Mouse (Mus musculus) cortical plate, adult 2 months (tissue): Measurements from ENCODE around the gene Otx2. TPM values are rescaled to one million over a fixed set of nuclear protein-coding genes. Genes with fewer than 3 reads are reported as not detected.

Source experiments
- H3K27ac ChIP-seq: fragments of 200-500 bp; 2 replicates; pipeline ENCODE4 v1.5.1; 2012; ENCODE audit warnings: low read length, control low read depth, inconsistent platforms; ENCODE audit not compliant: insufficient read depth
- H3K4me1 ChIP-seq: fragments of 200-500 bp; 2 replicates; pipeline ENCODE4 v1.6.1; 2011; ENCODE audit warnings: low read length; ENCODE audit not compliant: control insufficient read depth, insufficient read depth
- H3K4me3 ChIP-seq: fragments of 200-500 bp; 2 replicates; pipeline ENCODE4 v1.5.1; 2011; ENCODE audit warnings: mild to moderate bottlenecking, low read length, control low read depth; ENCODE audit not compliant: insufficient read depth
- CTCF ChIP-seq: fragments of 200-500 bp; IDR thresholded peaks from 2 replicates; pipeline ENCODE4 v1.5.1; 2011; ENCODE audit warnings: mild to moderate bottlenecking, control low read depth, low read length; ENCODE audit not compliant: insufficient read depth; ENCODE audit errors: extremely low read depth
- POLR2A ChIP-seq: fragments of 200-500 bp; IDR thresholded peaks from 2 replicates; pipeline ENCODE4 v1.6.1; 2011; ENCODE audit warnings: mild to moderate bottlenecking, low read length, control low read depth; ENCODE audit not compliant: insufficient read depth; ENCODE audit errors: extremely low read depth
- polyA plus RNA-seq: library from polyadenylated mRNA; depleted of rRNA; stranded (reverse); fragments of >200 nt; gene quantifications from 2 replicates; pipeline ENCODE4 v1.2.3, GENCODE M21; 2012

The Otx2 gene
- polyA plus RNA-seq, 1 experiment = 0.44 TPM

DNA sequence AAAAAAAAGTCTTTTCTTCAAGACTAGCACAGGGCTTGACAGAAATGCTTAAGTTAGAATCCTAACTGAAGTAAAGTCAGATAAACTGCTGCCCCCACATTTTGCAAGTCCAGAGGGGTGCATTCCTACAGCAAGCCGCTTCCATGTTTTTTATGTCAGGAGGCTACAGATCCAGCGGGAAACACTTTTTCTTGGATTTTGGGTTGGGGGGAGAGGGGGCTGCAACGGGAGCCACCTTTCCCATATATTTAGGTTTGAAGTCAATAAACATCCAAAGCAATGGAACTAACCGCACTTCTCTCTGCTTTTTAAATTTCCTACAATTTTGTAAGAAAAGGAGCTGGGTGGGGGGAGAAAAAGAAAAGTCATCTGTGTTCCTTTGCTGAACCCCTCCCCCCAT lies 10.1 kb downstream of the Otx2 start:
- Histone ChIP-seq H3K4me3 (no peak overlapping the region), H3K4me1 (no peaks in the 10 kb centered on the region), H3K27ac (no peak overlapping the region)
- TF ChIP-seq POLR2A (no peak), CTCF (no peak)

DNA sequence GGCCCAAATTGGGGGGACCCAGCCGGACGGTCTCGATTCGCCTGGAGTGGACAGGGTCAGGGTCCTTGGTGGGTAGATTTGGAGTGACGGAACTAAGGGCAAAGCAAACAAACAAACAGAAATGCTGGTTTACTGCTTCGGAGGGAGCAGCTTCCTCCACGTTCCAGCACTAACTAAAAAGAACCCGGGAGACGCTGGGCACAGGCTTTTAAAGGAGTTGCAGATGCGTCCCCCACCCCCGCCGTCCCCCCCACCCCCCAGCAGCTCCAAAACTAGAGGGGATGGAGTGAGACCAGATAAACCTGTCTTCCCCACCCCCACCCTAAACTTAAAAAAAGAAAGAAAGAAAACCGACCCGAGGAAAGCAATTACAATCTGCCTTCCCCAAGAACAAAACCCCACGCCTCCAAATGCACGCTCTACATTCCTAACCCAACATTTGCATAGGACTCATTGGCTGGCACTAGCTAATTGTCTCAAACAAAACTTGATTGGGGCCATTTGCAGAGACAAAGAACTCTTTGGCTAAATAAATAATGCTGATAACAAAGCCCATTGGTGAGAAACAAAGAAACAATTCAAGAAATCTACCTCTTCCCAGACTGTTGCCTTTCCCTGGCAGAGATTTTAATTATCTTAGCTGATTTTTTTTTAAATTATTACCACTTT lies 10.9 kb downstream of the Otx2 start:
- H3K4me1 ChIP-seq = no peaks in the 10 kb centered on the region
- no peak overlapping the region for H3K4me3 ChIP-seq
- H3K27ac ChIP-seq = no peak overlapping the region
- TF ChIP-seq CTCF = no peak
- no peak for TF ChIP-seq POLR2A

DNA sequence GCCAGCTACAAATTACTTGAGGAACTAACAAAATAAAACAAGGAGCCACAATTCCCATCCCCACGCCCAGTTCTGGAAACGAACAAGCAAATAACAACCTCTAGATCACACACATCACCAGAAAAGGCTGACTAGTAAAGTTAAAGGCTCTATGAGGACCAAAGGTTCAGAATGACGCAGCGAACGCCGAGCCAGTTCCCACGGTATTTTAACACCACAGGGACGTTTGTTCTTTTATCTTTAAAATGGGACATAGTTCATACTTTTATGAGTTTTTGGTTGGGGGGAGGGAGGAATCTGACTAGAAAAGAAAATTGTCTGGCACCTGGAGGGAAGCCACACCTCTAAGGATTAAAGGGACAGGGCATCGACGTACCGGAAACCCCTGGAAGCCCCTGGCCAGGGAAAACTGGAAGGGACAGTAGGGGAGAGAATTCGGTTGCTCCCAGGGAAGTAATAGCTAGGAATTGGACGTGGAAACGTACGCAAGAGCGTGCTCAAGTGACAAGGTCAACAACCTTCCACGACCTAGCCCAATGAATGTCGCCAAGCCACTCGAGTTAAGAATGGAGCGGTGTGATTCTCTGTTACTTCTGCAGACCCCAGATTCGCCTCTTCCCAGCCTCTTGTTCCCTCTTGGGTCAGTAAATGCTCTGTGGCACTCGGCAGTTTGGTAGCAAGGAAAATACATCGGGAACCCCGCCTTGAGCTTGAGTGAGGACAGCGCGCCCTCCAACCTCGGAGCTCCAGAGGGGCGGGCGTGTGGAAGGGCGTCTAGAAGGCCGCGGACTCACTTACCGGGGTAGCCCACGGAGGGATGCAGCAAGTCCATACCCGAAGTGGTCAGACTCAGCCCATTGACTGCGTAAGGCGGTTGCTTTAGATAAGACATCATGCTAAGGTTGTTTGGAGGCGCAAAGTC lies 11.7 kb downstream of the Otx2 start:
- Histone ChIP-seq H3K4me1 (no peaks in the 10 kb centered on the region), H3K27ac (no peak overlapping the region), H3K4me3 (no peak overlapping the region)
- no peak for TF ChIP-seq CTCF
- TF ChIP-seq POLR2A = no peak

DNA sequence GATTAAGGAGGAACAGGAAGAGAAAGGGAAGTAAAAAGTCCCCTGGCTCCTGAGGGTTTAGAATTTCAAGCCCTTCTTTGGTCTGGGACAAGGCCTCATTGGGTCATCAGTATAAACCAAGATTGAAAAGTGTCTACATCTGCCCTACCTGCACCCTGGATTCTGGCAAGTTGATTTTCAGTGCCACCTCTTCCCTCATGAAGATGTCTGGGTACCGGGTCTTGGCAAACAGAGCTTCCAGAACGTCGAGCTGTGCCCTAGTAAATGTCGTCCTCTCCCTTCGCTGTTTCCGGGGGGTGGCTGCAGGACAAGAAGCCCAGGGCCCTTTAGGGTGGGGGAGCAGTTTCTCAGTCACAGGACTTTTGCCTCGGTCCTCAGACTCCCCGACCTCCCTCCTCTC lies 12.5 kb downstream of the Otx2 start:
- Histone ChIP-seq H3K4me1 (no peaks in the 10 kb centered on the region), H3K4me3 (no peak overlapping the region), H3K27ac (no peak overlapping the region)
- TF ChIP-seq POLR2A (no peak), CTCF (no peak)

DNA sequence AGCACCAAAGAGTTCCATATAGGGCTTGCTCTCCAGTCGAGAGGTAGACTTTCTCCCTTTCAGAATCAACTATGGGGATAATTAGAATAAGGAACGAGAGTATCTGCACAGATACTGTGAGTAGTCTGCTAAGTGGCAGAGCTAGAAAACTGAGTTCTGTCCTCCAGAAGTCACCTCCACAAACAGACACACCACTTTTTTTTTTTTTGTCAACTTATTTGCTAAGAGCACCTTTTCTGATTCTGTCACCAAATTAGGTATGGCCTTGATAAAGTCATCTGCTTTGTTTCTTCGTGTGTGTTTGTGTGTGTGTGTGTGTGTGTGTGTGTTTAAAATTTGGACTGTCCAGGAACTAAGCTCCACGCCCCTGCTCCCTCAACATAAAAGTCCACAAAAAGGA lies 13.0 kb downstream of the Otx2 start:
- Histone ChIP-seq H3K27ac (no peak overlapping the region), H3K4me3 (no peak overlapping the region), H3K4me1 (no peaks in the 10 kb centered on the region)
- TF ChIP-seq POLR2A = no peak
- no peak for TF ChIP-seq CTCF

DNA sequence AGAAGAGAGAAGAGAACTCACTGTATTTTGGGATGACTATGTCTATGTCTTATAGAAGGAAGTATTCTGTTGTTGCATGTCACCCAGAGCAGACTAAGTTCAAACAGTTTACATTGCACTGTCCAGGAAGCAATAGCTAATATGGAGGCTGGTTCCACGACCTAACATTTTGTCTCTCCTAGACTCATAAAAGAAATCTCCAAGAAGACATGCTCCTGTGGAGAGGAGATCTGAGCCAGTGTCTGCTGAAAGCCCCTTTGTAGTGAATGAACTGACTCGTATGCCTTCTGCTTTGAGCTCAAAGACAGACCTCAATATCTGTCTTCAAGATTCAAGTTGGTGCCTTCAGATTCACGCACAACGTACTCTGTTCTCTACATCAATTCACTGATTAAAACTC lies 14.0 kb downstream of the Otx2 start:
- no peak for TF ChIP-seq CTCF
- Histone ChIP-seq H3K27ac (no peak overlapping the region), H3K4me1 (no peaks in the 10 kb centered on the region), H3K4me3 (no peak overlapping the region)

DNA sequence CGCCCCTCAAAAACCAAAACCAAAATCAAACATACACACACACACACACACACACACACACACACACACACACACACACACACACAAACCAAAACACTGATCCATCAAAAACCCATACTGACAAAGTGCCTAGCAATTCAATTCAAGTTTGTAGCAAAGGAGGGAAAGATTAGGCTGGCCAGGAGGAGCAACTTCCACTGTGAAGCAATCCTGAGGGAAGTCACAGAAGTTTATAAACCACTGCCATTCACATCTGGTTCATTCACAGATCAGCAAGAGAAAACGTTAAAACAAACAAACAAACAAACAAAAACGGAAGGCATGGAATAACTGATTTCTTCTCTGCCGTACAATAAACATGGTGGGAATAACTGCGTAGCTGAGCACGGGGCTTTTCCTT lies 16.4 kb downstream of the Otx2 start:
- TF ChIP-seq CTCF (no peak), POLR2A (no peak)
- Histone ChIP-seq H3K27ac (no peak overlapping the region), H3K4me1 (no peaks in the 10 kb centered on the region), H3K4me3 (no peak overlapping the region)

DNA sequence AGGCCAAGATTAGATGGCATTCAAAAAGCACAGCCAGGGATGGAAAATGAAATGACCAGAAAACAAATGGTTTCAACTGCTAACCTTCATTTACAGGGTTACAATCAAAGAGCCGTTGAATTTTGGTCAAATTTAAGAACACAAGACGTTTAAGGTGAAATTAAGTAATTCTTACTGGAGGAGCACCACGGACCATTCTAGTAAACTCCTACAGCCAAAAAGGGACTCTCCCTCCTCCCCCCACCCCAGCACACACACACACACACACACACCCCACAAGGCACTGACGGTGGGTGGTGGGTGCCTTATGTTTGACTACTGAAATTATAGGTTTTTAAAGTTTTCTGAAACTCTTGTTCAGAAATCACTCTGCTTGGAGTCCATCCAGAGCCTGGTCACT lies 16.9 kb downstream of the Otx2 start:
- no peak overlapping the region for H3K4me3 ChIP-seq
- H3K27ac ChIP-seq = no peak overlapping the region
- TF ChIP-seq CTCF (no peak), POLR2A (no peak)
- no peaks in the 10 kb centered on the region for H3K4me1 ChIP-seq

DNA sequence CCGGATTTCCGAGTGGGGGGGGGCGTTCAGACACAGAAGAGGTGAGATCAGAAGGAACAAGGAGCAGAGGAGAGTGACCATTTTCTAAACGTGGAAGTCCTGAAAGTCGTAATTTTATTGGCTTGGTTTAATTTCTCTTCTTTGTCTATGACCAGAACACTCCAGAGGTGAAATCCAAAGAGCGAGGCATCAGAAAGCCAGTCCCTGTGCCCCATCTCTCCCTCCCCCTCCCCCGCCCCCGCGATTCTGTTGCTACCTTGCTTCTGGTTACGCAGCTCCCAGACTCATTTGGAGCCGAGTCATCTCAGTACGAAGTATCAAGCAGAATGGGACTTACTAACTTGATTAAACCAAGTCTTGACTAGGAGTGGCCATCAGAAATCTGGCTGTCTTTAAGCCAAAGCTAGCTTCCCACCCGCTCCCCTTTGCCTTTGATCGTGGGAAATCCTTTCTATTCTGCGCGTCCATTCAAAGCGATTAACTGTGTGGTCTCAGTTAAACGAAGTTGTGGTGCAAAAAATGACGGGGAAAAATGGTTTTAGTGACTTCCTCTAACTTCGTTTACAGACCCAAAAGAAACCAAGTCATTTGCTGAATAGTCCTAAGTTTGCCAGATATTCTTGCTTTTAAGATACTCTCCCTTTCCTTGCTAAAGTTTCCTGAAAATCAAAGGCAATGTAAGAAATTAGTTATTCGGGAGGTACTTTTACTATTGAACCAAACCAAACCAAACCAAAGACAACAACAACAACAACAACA lies 17.6 kb downstream of the Otx2 start:
- H3K27ac ChIP-seq = no peak overlapping the region
- no peak overlapping the region for H3K4me3 ChIP-seq

More for the DNA sequence above, 17.6 kb downstream of the Otx2 start:
- no peaks in the 10 kb centered on the region for H3K4me1 ChIP-seq
- TF ChIP-seq POLR2A = no peak
- TF ChIP-seq CTCF = no peak
